Mouse (Mus musculus) heart, embryonic 11.5 days (tissue): ENCODE measurements around the gene Rpp21. TPM values are rescaled to one million over a fixed set of nuclear protein-coding genes. Genes with fewer than 3 reads are reported as not detected.

Experiments
- ATAC-seq: fragments of 200-750 bp; cut with Nextera tagmentation; replicated peaks from 2 replicates; pipeline ENCODE4 v1.8.0; 2017; ENCODE audit warnings: moderate library complexity; ENCODE audit not compliant: insufficient number of reproducible peaks, low FRiP score, low TSS enrichment
- H3K27ac ChIP-seq: fragments of 300-500 bp; sonication (generic); 2 replicates; pipeline ENCODE4 v1.5.1; 2014; ENCODE audit warnings: mild to moderate bottlenecking, low read depth, low read length
- H3K27me3 ChIP-seq: fragments of 300-500 bp; sonication (generic); 2 replicates; pipeline ENCODE4 v1.6.1; 2014; ENCODE audit warnings: mild to moderate bottlenecking, low read length, mixed read lengths; ENCODE audit not compliant: control insufficient read depth, insufficient read depth
- H3K36me3 ChIP-seq: fragments of 300-500 bp; sonication (generic); 2 replicates; pipeline ENCODE4 v1.6.1; 2014; ENCODE audit warnings: mild to moderate bottlenecking, low read length, moderate library complexity, mixed read lengths; ENCODE audit not compliant: control insufficient read depth, insufficient read depth
- H3K4me1 ChIP-seq: fragments of 300-500 bp; sonication (generic); 2 replicates; pipeline ENCODE4 v1.6.1; 2014; ENCODE audit warnings: low read length; ENCODE audit not compliant: control insufficient read depth, insufficient read depth
- H3K4me2 ChIP-seq: fragments of 300-500 bp; sonication (generic); 2 replicates; pipeline ENCODE4 v1.6.1; 2014; ENCODE audit warnings: mild to moderate bottlenecking, moderate library complexity
- H3K4me3 ChIP-seq: fragments of 300-500 bp; sonication (generic); 2 replicates; pipeline ENCODE4 v1.5.1; 2014; ENCODE audit warnings: low read depth, low read length
- H3K9ac ChIP-seq: fragments of 300-500 bp; sonication (generic); 2 replicates; pipeline ENCODE4 v1.6.1; 2014; ENCODE audit warnings: mild to moderate bottlenecking, low read depth, low read length, moderate library complexity
- H3K9me3 ChIP-seq: fragments of 300-500 bp; sonication (generic); replicated peaks from 2 replicates; pipeline ENCODE4 v1.6.1; 2016; ENCODE audit warnings: low read length; ENCODE audit not compliant: control insufficient read depth
- WGBS: fragments of 180-500 bp; shearing (Covaris S2); extraction: QIAGEN DNeasy Blood & Tissue Kit; methylation state at CpG from one replicate; pipeline ENCODE4 v1.1.7; 2014; ENCODE audit not compliant: insufficient replicate concordance; 5-methylcytosine and 5-hydroxymethylcytosine counted together
- polyA plus RNA-seq: library from polyadenylated mRNA; unstranded; fragments of >200 nt; fragmentation: Nextera tagmentation; extraction: Ambion mirVana; gene quantifications from 2 replicates; pipeline ENCODE4 v1.2.1, GENCODE M21; 2014

Rpp21 gene
- polyA plus RNA-seq, 1 experiment from 2014 or later = 100 TPM

- no peaks in the 10 kb centered on the region for H3K27me3 ChIP-seq
- H3K4me1 ChIP-seq = peaks cover 6% of the 10 kb centered on the region
- no peak for ATAC-seq
- no peak overlapping the region for H3K4me2 ChIP-seq
- no peak overlapping the region for H3K4me3 ChIP-seq
- H3K9me3 ChIP-seq = no peaks in the 10 kb centered on the region
- 78% methylated on average over 5 of the region's 5 CpGs for WGBS
- no peak overlapping the region for H3K9ac ChIP-seq
- H3K27ac ChIP-seq = no peak overlapping the region
- peaks cover 22% of the 10 kb centered on the region for H3K36me3 ChIP-seq
Observed at GRCm38 (mm10) chr17:36265834-36266233, 8.0 kb upstream of the Rpp21 start.

- ATAC-seq = no peak
- no peak overlapping the region for H3K9ac ChIP-seq
- no peak overlapping the region for H3K27ac ChIP-seq
- no peaks in the 10 kb centered on the region for H3K9me3 ChIP-seq
- H3K27me3 ChIP-seq = no peaks in the 10 kb centered on the region
- H3K4me2 ChIP-seq = no peak overlapping the region
- H3K36me3 ChIP-seq = peaks cover 31% of the 10 kb centered on the region
- WGBS = 90% methylated on average over 3 of the region's 3 CpGs
- H3K4me1 ChIP-seq = no peaks in the 10 kb centered on the region
- H3K4me3 ChIP-seq = no peak overlapping the region
Observed at GRCm38 (mm10) chr17:36264273-36264925, 6.5 kb upstream of the Rpp21 start.

- Histone ChIP-seq H3K9ac (no peak overlapping the region), H3K27me3 (no peaks in the 10 kb centered on the region), H3K4me2 (no peak overlapping the region), H3K27ac (no peak overlapping the region), H3K36me3 (peaks cover 27% of the 10 kb centered on the region), H3K4me3 (no peak overlapping the region), H3K9me3 (no peaks in the 10 kb centered on the region), H3K4me1 (peaks cover 4% of the 10 kb centered on the region)
- 90% methylated on average over 9 of the region's 9 CpGs for WGBS
- no peak for ATAC-seq
Observed at GRCm38 (mm10) chr17:36261511-36262166, 3.8 kb upstream of the Rpp21 start.

- H3K27me3 ChIP-seq = 0 out of 2 replicates have a peak, but pooled peaks cover 2% of the 10 kb centered on the region
- H3K4me2 ChIP-seq = peak overlapping the region; percentile 64
- peaks cover 8% of the 10 kb centered on the region for H3K4me1 ChIP-seq
- ATAC-seq = peak; percentile 90
- H3K27ac ChIP-seq = peak overlapping the region; percentile 80
- H3K9me3 ChIP-seq = no peaks in the 10 kb centered on the region
- peak overlapping the region; percentile 84 for H3K9ac ChIP-seq
- peak overlapping the region; percentile 87 for H3K4me3 ChIP-seq
- H3K36me3 ChIP-seq = peaks cover 17% of the 10 kb centered on the region
- WGBS = under 1% methylated on average over 37 of the region's 37 CpGs
Observed at GRCm38 (mm10) chr17:36257241-36257947, 475 bp downstream of the Rpp21 start.

GRCm38 (mm10) chr17:36253087-36253600, 4.7 kb downstream of the Rpp21 start:
- Histone ChIP-seq H3K4me2 (no peak overlapping the region), H3K27me3 (peaks cover 21% of the 10 kb centered on the region), H3K9me3 (no peaks in the 10 kb centered on the region), H3K4me3 (no peak overlapping the region), H3K4me1 (peaks cover 8% of the 10 kb centered on the region), H3K36me3 (no peaks in the 10 kb centered on the region), H3K27ac (no peak overlapping the region), H3K9ac (no peak overlapping the region)
- 47% methylated on average over 6 of the region's 6 CpGs for WGBS
- no peak for ATAC-seq

- H3K9me3 ChIP-seq = no peaks in the 10 kb centered on the region
- H3K4me1 ChIP-seq = peaks cover 8% of the 10 kb centered on the region
- peaks cover 21% of the 10 kb centered on the region for H3K27me3 ChIP-seq
- peak overlapping the region; percentile 57 for H3K4me2 ChIP-seq
- WGBS = 9% methylated on average over 25 of the region's 25 CpGs
- H3K9ac ChIP-seq = no peak overlapping the region
- H3K4me3 ChIP-seq = peak overlapping the region; percentile 26
- H3K36me3 ChIP-seq = no peaks in the 10 kb centered on the region
- ATAC-seq = no peak; the same call in 1 of the 2 replicates
- no peak overlapping the region for H3K27ac ChIP-seq
Observed at GRCm38 (mm10) chr17:36252250-36252876, 5.5 kb downstream of the Rpp21 start.

- H3K4me1 ChIP-seq = no peaks in the 10 kb centered on the region
- H3K27ac ChIP-seq = no peak overlapping the region
- no peak for ATAC-seq
- H3K4me2 ChIP-seq = peak overlapping the region; percentile 49
- H3K36me3 ChIP-seq = no peaks in the 10 kb centered on the region
- peaks cover 21% of the 10 kb centered on the region for H3K27me3 ChIP-seq
- H3K9ac ChIP-seq = no peak overlapping the region
- no peaks in the 10 kb centered on the region for H3K9me3 ChIP-seq
- H3K4me3 ChIP-seq = peak overlapping the region; percentile 24
- 15% methylated on average over 33 of the region's 33 CpGs for WGBS
Observed at GRCm38 (mm10) chr17:36248886-36249285, 9.0 kb downstream of the Rpp21 start.

- Histone ChIP-seq H3K4me3 (no peak overlapping the region), H3K27ac (no peak overlapping the region), H3K36me3 (no peaks in the 10 kb centered on the region), H3K27me3 (peaks cover 18% of the 10 kb centered on the region), H3K4me2 (no peak overlapping the region), H3K9me3 (no peaks in the 10 kb centered on the region), H3K9ac (no peak overlapping the region), H3K4me1 (no peaks in the 10 kb centered on the region)
- 89% methylated on average over 2 of the region's 2 CpGs for WGBS
- ATAC-seq = no peak
Observed at GRCm38 (mm10) chr17:36245741-36246140, 12.1 kb downstream of the Rpp21 start.
